Mouse (Mus musculus) erythroid progenitor cell, adult 5-6 weeks (primary cell): ENCODE results near the gene Atp6v0e2. TPM values are rescaled to one million over a fixed set of nuclear protein-coding genes. Genes with fewer than 3 reads are reported as not detected.

ENCODE experiments used
- ATAC-seq: replicated peaks from 2 replicates; pipeline ENCODE4 v1.8.0; 2016; ENCODE audit warnings: moderate number of reproducible peaks, mild to moderate bottlenecking, moderate TSS enrichment, inconsistent platforms; ENCODE audit not compliant: poor library complexity, low FRiP score, severe bottlenecking
- total RNA-seq, 2 experiments: library from RNA; stranded (forward) in 1 of 2; stranded (reverse) in 1 of 2; fragments of 150-400 nt in 1 of 2; fragments of 186-747, 209-891 nt in 1 of 2; gene quantifications; 2 replicates each; pipeline versions ENCODE4 v1.2.3 to v1.2.4; 2015 to 2017; ENCODE audit warnings: low replicate concordance in 2 of 2

The Atp6v0e2 gene
- total RNA-seq, 2 experiments from 2014 or later = not detected

DNA sequence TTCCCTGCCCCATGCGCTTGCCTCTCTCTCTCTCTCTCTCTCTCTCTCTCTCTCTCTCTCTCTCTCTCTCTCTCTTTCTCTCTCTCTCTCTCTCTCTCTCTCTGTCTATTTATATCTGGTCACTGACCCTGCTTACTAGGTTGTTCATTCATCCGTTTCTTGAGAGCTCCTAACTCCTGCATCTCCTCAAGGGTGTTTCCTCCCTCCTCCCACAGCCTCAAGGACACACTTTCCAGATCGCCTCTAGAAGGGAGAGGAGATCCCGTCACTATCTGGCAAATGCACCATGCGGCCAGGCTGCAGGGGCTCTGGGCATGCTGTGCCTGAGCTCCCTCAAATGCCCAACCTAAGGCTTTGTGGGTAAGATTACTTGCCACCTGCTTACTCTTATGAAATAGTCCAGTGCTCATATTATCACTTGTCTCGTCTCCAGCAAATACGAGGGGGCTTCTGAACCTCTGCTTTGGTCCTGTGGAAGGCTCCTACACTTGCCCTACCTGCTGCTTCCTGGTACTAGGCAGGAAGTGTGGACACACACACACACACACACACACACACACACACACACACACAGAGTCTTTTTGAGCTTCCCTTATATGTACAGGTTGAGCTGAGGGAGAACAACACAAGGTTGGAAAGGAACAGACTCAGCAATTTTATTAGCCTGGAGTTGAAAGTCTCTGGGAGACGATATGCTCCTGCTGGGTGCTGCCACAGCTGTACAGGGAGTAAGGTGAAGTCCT, 31.8 kb downstream of the Atp6v0e2 start:
- ATAC-seq = no peak

DNA sequence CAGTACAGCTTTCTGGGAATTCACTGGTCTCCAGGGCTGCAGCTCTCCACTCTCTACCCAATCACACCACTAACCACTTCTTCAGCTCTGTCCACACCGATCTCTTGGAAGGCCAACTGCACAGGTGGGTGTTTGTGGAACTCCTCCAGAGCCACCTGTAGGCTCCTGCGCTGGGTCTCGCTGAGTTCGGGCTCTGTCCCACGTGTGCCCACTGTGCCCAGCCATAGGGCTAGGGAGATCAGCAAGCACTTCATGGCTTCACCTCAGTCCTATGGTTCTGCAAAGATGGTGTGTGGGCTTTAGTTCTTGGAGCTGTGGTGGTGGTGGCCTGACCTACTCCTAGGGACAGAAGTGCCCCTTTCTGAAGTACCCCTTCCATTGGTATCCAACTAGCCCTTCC, 34.6 kb downstream of the Atp6v0e2 start:
- no peak for ATAC-seq

DNA sequence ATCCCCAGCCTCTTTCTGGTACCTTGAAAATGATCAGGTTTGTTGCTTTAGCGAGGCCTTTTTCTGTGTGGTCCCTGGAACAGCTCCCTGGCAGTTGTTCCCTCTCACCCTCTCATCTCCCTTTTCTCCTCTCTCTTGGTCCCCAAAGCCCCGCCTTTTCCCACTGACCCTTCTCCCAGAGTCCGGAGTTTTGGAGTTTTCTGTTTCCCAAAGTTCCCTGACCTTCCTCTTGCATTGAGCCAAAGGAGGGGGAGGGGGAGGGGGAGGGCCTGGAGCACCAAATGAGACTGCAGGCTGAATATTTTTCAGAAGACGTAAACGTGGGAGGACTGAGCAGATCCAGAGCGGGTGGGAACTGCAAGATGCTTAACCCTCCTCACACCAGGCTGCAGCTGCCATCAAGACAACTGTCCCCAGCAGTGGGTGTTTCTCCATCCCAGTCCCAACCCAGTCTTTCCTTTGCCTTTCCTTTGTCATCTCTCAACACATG, 35.2 kb downstream of the Atp6v0e2 start, which contains the start of gene Rarres2:
TSS of gene Rarres2 (minus strand) at position 218 of the 490 bp plus-strand sequence.
- no peak for ATAC-seq

DNA sequence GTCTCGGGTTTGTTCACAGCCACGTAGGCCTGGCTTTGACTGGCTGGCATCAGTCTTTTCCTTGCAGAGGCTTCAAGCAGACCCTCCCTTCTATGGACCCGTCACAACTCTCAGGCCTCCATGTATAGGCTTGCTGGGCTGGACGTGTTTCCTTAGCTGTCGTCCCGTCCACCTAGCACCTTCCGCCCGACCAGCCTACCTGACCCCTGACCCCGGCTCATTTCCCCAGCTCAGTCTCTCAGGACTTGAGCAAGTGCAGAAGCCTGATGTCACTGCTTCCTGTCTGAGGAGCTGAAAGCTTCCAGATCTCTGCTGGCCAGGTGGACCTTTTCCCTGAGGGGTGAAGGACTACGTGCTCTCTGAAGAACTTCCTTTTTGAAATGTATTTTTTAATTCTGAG, 35.9 kb downstream of the Atp6v0e2 start:
- no peak for ATAC-seq

DNA sequence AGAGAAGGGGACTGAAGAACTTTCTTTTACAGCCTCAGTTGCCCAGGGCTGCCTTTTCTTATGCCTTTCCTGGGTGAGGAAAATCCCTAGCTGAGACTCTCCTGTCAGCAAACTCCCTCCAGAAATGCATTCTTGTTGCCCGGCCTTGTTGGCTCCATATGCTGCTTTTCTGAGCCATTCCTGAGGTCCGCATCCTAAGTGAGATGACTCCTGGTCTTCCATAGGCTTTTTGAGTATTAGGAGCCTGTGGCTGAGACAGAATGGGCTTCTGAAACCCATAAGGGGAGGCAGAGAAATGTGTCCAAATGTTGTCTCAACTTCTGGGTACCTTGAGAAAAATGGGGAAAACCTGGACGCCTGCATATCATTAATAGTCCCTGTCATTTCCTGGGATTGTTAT, 36.6 kb downstream of the Atp6v0e2 start:
- no peak for ATAC-seq

DNA sequence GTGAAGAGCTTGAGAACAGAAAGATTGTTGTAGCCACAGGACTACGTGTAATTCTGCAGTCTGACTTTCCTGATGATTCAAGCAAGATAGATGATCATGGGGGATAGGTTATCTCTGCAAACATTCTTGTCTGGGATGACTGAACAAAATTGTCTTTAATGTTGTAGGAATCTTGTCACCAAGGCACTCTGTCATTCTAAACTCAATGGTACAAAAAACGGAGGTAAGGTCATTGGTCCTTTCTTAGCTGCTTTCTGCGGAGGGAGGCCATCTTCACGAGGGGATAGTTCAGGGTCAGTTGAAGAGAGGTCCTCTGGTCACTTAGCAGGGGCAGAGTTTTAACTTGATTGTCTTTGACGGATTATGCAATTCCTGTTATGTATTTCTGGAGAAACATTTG, 41.3 kb downstream of the Atp6v0e2 start:
- no peak for ATAC-seq

DNA sequence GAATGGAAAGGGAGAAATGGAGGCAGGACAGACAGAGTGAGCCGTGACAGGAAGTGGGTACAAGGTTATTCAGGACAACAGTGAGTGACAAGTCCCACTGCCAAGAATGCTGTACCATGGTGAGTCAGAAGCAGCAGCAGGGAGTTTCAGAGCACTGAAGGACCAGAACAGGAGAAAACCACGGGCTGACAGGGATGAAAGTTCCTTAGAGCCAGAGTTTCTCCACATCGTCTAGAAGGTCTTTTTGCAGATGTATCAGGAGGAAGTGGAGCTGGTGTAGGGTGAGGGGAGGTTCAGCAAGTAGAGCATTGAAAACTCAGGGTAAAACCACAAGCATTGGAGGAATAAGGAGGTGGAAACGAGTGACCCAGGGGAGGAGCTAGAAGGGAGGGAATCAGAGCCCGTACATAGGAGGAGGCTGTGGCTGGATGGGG, 41.8 kb downstream of the Atp6v0e2 start:
- no peak for ATAC-seq

DNA sequence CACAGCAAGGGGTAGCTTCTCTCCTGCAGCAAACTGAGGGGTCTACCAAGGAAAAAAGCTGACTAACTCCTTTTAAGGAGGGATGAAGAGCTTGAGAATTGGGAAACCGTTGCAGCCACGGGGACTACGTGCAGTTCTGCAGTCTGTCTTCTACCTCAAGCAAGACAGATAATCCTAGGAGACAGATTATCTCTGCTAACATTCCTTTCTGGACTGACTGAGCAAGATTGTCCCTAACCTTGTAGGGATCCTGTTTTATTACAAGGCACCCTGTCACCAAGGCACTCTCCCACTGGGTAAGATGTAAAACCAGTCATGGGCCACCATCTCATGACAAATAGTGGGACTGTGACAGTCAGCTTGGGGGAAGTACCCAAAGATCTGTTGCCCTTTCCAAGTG, 43.8 kb downstream of the Atp6v0e2 start:
- no peak for ATAC-seq

DNA sequence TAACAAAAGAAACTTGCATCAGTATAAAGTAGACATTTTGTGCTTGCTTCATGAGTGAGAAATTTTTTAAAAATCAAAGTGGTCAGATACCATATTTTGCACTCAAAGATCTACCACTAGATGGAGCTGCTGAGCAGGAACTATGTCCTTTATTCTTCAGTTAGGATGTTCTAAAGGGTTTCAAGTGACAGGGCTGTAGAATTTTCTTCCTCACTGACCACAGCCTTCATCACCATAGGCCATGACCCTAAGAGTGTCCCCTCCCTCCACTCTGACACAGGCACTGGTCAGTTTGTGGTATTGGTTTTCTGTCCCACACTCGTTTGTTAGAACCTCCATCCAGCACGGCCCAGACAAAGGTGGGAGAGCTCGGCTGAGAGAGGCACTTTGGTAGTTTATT, 44.6 kb downstream of the Atp6v0e2 start:
- no peak; the same call in 1 of the 2 replicates for ATAC-seq

DNA sequence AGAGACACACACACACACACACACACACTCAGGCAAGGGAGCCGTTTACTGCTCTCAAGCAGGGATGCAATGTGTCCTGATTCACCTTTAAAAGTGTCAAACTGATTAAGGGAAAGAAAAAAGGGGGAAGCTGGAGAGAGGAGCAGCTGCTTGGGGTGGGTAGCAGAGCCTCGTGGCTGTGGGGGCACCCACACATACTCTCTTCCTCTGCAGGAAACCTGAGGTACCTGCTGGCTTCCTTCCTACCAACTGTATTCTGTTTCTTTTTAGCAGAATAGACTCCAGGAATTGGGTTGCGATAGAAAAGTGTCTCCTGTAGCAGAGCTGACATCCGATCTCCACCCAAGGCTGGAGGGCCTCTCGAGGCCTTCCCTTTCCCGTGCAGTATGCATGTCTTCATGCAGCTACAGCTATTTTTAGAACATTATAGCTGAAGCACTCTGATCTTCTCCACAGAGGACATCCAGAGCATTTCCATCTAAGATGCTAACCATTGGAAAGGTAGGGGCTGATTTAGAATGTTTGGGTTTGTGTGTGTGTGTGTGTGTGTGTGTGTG, 51.9 kb downstream of the Atp6v0e2 start, which contains the start of gene Gm45021:
TSS of gene Gm45021 (plus strand) at position 417 of the 557 bp plus-strand sequence.
- no peak for ATAC-seq

Other genes starting within 250 kb of the Atp6v0e2 start
- gene Krba1, start 142.0 kb upstream of the Atp6v0e2 start, total RNA-seq (2015; ENCODE audit: low replicate concordance) = 1.3 TPM in 1 of 2 replicates, not detected in the other
- gene Krba1, start 142.0 kb upstream of the Atp6v0e2 start, total RNA-seq (2017; ENCODE audit: low replicate concordance) = 1.7 and 2.2 TPM in 2 replicates
- 1.3 TPM in 1 of 2 replicates, not detected in the other for gene Zfp467, start 91.8 kb upstream of the Atp6v0e2 start, total RNA-seq (2015; ENCODE audit: low replicate concordance)
- gene Zfp467, start 91.8 kb upstream of the Atp6v0e2 start, total RNA-seq (2017; ENCODE audit: low replicate concordance) = 5.0 TPM in 1 of 2 replicates, not detected in the other
- gene Sspo, start 89.4 kb upstream of the Atp6v0e2 start, total RNA-seq (2015; ENCODE audit: low replicate concordance) = not detected in 2 replicates
- gene Sspo, start 89.4 kb upstream of the Atp6v0e2 start, total RNA-seq (2017; ENCODE audit: low replicate concordance) = not detected in 2 replicates
- gene Lrrc61, start 17.2 kb downstream of the Atp6v0e2 start, total RNA-seq (2015; ENCODE audit: low replicate concordance) = 2.1 TPM in 1 of 2 replicates, not detected in the other
- 0.13 and 1.1 TPM in 2 replicates for gene Lrrc61, start 17.2 kb downstream of the Atp6v0e2 start, total RNA-seq (2017; ENCODE audit: low replicate concordance)
- gene Rarres2, start 35.2 kb downstream of the Atp6v0e2 start, total RNA-seq (2015; ENCODE audit: low replicate concordance) = not detected in 2 replicates
- 3.6 TPM in 1 of 2 replicates, not detected in the other for gene Rarres2, start 35.2 kb downstream of the Atp6v0e2 start, total RNA-seq (2017; ENCODE audit: low replicate concordance)
- not detected in 2 replicates for gene Gm45021, start 52.0 kb downstream of the Atp6v0e2 start, total RNA-seq (2015; ENCODE audit: low replicate concordance)
- gene Gm45021, start 52.0 kb downstream of the Atp6v0e2 start, total RNA-seq (2017; ENCODE audit: low replicate concordance) = not detected in 2 replicates
- gene Repin1, start 56.3 kb downstream of the Atp6v0e2 start, total RNA-seq (2015; ENCODE audit: low replicate concordance) = not detected in 2 replicates
- 0.77 and 1.7 TPM in 2 replicates for gene Repin1, start 56.3 kb downstream of the Atp6v0e2 start, total RNA-seq (2017; ENCODE audit: low replicate concordance)
- not detected in 2 replicates for gene Gm44965, start 56.3 kb downstream of the Atp6v0e2 start, total RNA-seq (2015; ENCODE audit: low replicate concordance)
- gene Gm44965, start 56.3 kb downstream of the Atp6v0e2 start, total RNA-seq (2017; ENCODE audit: low replicate concordance) = not detected in 2 replicates
- gene Zfp775, start 64.4 kb downstream of the Atp6v0e2 start, total RNA-seq (2015; ENCODE audit: low replicate concordance) = not detected in 2 replicates
- gene Zfp775, start 64.4 kb downstream of the Atp6v0e2 start, total RNA-seq (2017; ENCODE audit: low replicate concordance) = 0.15 TPM in 1 of 2 replicates, not detected in the other
- not detected in 2 replicates for gene AI854703, start 89.1 kb downstream of the Atp6v0e2 start, total RNA-seq (2015; ENCODE audit: low replicate concordance)
- not detected in 2 replicates for gene AI854703, start 89.1 kb downstream of the Atp6v0e2 start, total RNA-seq (2017; ENCODE audit: low replicate concordance)
- gene Gimap8, start 109.6 kb downstream of the Atp6v0e2 start, total RNA-seq (2015; ENCODE audit: low replicate concordance) = 1.8 and 7.5 TPM in 2 replicates
- gene Gimap8, start 109.6 kb downstream of the Atp6v0e2 start, total RNA-seq (2017; ENCODE audit: low replicate concordance) = 1.8 and 6.7 TPM in 2 replicates
- 5.4 and 14.4 TPM in 2 replicates for gene Gimap9, start 138.5 kb downstream of the Atp6v0e2 start, total RNA-seq (2015; ENCODE audit: low replicate concordance)
- 5.7 and 9.0 TPM in 2 replicates for gene Gimap9, start 138.5 kb downstream of the Atp6v0e2 start, total RNA-seq (2017; ENCODE audit: low replicate concordance)
- 13.7 and 46.5 TPM in 2 replicates for gene Gimap4, start 146.9 kb downstream of the Atp6v0e2 start, total RNA-seq (2015; ENCODE audit: low replicate concordance)
- 26.5 and 34.1 TPM in 2 replicates for gene Gimap4, start 146.9 kb downstream of the Atp6v0e2 start, total RNA-seq (2017; ENCODE audit: low replicate concordance)
- gene Gimap6, start 170.6 kb downstream of the Atp6v0e2 start, total RNA-seq (2015; ENCODE audit: low replicate concordance) = 11.2 and 30.2 TPM in 2 replicates
- 17.7 and 25.0 TPM in 2 replicates for gene Gimap6, start 170.6 kb downstream of the Atp6v0e2 start, total RNA-seq (2017; ENCODE audit: low replicate concordance)
- gene Gm28053, start 181.0 kb downstream of the Atp6v0e2 start, total RNA-seq (2015; ENCODE audit: low replicate concordance) = not detected in 2 replicates
- 1.9 and 23.4 TPM in 2 replicates for gene Gm28053, start 181.0 kb downstream of the Atp6v0e2 start, total RNA-seq (2017; ENCODE audit: low replicate concordance)
- 6.1 and 10.5 TPM in 2 replicates for gene Gimap7, start 181.0 kb downstream of the Atp6v0e2 start, total RNA-seq (2015; ENCODE audit: low replicate concordance)
- gene Gimap7, start 181.0 kb downstream of the Atp6v0e2 start, total RNA-seq (2017; ENCODE audit: low replicate concordance) = 4.0 TPM in 1 of 2 replicates, not detected in the other
- 4.3 and 7.1 TPM in 2 replicates for gene Gimap1, start 201.4 kb downstream of the Atp6v0e2 start, total RNA-seq (2015; ENCODE audit: low replicate concordance)
- 3.6 and 4.3 TPM in 2 replicates for gene Gimap1, start 201.4 kb downstream of the Atp6v0e2 start, total RNA-seq (2017; ENCODE audit: low replicate concordance)
- gene Gimap5, start 208.6 kb downstream of the Atp6v0e2 start, total RNA-seq (2015; ENCODE audit: low replicate concordance) = 8.0 and 23.4 TPM in 2 replicates
- gene Gimap5, start 208.6 kb downstream of the Atp6v0e2 start, total RNA-seq (2017; ENCODE audit: low replicate concordance) = 2.8 and 4.2 TPM in 2 replicates
- 8.8 and 14.1 TPM in 2 replicates for gene Gimap3, start 233.2 kb downstream of the Atp6v0e2 start, total RNA-seq (2015; ENCODE audit: low replicate concordance)
- gene Gimap3, start 233.2 kb downstream of the Atp6v0e2 start, total RNA-seq (2017; ENCODE audit: low replicate concordance) = 4.4 and 7.1 TPM in 2 replicates